Mouse (Mus musculus) spleen, adult 12 weeks (tissue): ENCODE data around the gene Cavin1.

Source experiments
- DNase-seq: peaks from one replicate; pipeline ENCODE4 v3.0.0; 2022; ENCODE audit warnings: low spot score

The Cavin1 gene

DNA sequence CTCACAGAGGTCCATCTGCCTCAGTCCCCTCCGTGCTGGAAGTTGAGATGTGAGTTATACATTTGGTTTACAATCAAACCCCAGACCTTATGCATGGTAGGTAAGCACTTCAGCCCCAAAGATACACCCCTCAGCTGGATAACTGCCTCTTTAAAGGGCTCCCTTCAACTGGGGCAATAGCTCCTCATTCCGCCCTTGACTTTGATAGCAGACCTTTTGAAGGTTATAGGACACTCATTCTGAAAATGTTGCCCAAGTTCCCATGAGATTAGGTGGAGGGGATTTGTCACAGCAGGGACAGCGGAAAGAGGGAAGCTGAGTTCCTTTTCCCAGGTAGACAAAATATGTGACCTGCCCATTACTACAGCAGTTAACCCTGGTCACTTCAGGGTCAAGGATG is 10.5 kb upstream of the Cavin1 start:
- no peak for DNase-seq

DNA sequence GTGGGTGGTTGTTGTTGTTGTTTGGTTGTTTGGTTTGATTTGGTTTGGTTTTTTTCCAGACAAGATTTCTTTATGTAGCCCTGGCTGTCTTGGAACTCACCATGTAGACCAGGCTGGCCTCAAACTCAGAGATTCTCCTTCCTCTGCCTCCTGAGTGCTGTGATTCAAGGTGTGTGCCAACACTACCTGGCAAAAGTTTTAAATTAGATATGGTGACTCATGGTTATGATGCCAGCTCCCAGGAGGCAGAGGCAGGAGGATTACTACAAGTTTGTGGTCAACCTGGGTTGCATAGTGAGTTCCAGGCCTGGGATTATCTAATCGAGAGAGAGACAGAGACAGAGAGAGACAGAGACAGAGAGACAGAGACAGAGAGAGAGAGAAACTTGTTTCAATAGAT is 9.8 kb upstream of the Cavin1 start:
- no peak for DNase-seq

DNA sequence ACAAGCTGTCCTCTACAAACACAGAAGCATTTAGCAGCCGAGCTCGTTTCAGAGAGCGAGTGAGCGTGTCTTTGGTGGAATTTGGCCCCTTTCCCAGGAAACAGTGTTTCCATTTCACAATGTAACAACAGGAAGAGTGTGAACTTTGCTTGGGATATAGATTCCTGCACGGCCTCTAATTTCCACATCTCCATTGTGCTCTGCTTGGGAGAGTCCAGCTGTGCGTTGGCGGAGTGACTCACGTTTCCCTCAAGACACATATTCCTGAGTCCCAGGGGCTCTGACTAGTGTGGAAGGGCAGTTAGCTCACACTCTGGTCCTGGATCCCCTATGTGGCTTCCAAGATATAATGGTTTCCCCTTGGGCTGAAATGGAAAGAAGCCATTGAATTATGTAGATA is 9.2 kb upstream of the Cavin1 start:
- no peak for DNase-seq

DNA sequence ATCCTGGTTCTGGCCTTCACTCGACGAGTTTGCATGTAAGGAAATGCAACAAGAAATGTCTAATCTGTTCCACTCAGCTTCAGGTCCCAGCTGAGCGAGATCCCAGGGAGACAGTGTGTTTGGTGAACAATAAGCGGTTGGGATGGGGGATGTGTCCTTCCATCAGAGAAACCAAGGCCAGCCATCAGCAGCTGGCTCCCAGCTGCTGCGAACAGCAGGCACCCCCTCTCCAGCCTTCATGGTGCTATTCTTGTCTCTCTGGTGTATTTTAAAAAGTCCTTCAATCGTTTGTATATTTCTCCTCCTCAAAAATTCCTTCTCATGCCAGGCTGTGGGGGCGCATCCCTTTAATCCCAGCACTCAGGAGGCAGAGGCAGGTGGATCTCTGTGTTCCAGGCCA is 4.6 kb upstream of the Cavin1 start:
- no peak for DNase-seq

DNA sequence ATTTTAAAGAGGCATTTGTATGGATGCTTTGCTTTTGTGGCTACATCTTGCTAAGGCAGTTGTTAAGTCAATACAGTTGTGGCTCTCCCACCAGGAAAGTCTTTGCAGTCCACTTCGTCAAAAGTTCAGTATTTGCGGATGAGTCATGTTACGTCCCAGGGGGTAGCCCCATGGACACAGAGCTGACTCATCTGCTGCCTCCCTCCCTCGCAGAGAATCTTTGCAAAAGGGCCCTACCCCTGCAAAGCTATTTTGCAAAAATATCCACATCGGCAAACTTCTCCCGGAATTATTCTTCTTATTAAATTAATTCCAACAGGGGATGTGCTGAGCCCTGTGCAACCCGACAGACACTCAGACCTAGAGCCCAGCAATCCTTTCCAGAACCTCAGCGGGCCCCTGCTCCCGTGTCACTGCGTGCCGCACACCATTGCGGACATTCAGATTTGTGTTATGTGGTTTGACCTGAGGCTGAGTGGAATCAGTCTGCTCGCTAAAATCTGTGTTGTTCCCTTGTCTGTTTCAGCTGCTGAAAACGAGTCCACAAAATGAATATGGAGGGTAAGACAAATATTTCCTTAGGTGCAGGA is 3.8 kb upstream of the Cavin1 start:
- no peak for DNase-seq

DNA sequence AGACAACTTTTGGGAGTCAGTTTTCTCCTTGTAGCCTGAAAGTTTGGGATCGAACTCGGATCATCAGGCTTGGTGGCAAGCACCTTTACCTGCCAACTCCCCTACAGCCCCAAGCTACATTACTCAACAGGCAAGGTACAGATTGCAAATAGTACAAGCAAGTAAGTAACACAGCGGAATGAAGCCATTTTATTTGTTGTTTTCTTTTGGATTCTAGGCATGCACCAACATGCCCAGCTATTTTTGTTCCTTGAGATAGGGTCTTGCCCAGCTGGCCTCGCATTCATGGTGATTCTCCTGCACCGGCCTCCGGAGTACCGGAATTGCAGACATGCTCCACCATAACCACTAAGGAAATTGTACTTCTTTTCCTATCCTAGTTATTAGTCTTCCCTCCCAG is 2.6 kb upstream of the Cavin1 start:
- DNase-seq: no peak

DNA sequence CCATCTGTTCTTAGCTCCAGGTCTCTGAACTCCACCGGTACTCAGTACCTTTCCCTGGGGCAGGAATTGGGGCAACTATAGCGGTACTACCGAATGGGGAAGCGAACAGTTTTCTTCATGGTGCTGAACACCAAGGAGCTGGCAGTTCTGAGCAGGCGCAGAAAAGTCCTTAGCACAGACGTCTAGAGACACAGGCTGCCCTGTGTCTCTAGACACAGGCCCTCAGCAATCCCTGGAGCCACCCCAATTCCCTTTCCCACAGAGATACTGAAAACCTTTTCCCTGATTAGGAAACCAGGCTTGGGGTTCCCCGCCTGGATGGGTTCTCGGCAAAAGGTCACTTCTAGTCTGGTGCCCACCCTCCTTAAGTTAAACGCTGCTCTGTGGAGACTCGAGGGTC is 768 bp upstream of the Cavin1 start:
- no peak for DNase-seq

DNA sequence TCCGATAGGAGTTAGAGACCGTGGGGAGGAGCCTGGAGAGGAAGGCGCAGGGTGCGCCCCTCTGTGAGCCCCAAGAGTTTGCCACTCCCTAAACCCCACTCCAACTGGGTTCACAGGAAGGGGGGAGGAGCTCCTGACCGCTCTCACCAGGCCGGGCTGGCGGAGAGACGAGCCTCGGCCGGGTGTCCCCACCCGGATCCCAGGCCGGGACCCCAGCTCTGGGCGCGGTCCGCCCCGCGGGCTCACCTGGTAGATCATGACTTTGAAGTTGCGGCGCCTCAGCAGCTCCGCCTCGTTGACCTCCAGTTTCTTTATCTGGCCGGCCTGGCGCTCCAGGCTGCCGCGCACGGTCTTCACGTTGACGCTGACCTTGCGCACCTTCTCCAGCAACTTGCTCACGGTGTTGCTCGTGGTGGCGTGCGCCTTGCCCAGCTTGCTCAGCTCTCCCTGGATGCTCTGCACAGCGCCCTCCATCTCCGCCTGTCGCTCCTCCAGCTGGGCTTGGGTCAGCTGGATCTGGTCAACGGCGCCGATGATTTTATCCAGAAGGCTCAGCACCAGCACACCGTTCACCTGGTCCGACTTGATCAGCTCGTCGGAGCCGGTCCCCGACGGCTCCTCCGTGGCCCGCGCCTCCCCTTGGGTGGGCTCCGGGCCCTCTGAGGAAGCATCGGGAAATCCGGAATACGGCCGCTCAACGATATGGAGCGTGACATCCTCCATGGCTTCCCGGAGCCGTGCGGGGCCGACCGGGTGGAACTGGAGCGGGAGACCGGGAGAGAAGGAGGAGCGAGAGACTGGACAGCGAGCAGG is 737 bp downstream of the Cavin1 start:
- DNase-seq: no peak

DNA sequence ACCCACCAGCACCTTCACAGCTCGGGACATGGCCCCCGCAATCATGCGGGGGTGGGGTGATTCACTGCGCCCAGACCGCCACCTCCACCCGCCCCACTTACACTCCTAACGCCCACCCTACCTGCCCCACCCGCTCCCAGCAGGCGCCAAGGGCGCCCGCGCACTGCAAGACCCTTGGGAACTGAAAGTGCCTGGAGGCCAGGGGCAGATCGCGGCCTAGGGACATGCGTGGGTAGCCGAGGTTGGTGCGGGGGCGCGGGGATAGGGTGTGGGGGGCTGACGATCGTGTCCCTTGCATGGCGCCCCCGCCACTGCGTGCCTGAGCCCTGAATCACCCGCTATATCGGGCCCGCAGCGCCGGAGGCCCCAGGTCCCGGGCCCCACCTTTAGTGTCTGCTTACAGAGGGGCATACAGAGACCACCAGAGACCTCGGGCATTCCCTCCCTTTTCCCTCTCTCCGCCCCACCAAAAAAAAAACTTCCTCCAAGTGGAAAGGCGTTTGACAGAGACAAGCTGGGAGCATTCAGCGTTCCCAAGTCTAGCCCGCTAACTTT is 1.4 kb downstream of the Cavin1 start:
- no peak for DNase-seq

DNA sequence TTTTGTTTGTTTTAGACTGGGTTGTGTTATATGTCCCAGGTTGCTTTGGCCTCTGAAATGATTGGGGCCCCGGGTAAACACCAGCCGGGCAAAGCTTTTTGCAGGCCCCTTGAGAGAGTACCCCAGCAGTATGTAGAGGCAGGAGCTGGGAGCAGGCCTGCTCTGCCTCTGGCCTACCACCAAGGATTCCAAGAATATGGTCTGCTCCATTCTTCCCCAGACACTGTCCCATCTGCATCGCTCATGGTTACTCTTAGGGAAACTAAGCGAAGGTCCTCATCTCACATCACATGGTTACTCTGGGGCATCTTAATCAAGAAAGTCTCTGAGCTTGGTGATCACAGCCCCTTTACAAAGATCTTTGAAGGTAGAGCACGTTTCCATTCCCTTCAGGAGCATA is 2.2 kb downstream of the Cavin1 start:
- no peak for DNase-seq

DNA sequence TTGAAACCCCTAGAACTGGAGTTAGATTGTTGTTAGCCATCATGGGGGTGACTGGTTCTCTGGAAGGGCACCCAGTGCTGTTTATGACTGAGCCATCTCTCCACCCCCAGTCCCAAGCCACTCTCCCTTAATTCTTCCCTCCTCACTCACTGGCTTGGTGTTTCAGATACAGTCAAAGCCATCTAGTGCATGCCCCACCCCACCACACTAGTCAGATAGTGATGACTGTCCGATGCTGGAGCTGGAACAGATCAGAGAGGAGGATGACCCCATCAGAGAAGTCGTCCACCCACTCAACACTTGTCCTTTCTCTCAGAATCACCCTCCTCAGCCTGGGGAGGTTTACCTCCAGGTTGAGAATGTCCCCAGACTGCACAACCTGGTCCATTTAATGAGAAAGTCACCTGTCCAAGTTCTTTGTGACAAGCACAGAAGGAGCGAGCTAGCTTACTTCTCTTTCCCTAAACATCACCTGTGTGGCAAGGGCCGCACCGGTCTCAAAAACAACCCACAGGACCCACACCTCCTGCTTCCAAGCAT is 2.7 kb downstream of the Cavin1 start:
- no peak for DNase-seq

DNA sequence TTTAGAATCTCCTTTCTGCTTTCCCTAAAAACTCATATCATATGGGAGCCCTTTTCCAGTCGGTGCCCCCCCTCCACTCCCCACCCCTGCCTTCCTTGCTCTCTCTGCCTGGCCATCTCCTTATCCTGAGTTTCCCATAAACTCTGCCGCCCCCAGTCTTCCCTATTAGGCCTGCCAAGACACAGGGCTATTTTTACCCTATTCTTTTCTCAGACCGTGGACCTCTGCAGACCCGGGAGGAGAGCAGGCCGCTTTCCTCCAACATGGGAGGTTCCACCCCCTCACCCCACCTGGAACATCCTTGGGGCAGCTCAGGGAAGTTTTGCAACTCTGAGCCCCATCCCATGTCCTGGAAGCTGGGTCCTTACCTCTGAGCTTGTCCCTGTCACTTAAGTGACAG is 3.3 kb downstream of the Cavin1 start:
- DNase-seq: no peak

DNA sequence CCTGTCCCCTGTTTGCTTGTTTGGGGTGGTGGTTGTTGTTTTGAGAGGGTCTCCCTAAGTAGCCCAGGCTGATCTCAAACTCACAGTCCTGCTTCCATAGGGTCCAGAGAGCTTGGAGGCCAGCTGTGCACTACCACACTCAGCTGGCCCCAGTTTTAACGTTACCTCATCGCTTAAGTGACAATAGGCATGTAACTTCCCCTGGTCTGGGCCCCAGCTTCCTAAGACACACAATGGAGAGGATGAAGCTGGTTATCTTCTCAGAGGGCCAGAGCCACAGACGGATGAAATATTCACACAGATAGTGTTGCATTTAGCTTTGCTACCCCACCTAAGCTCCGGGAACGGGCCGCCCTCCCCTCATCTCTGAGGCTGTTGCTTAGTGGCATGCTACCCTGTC is 4.9 kb downstream of the Cavin1 start:
- DNase-seq: no peak

DNA sequence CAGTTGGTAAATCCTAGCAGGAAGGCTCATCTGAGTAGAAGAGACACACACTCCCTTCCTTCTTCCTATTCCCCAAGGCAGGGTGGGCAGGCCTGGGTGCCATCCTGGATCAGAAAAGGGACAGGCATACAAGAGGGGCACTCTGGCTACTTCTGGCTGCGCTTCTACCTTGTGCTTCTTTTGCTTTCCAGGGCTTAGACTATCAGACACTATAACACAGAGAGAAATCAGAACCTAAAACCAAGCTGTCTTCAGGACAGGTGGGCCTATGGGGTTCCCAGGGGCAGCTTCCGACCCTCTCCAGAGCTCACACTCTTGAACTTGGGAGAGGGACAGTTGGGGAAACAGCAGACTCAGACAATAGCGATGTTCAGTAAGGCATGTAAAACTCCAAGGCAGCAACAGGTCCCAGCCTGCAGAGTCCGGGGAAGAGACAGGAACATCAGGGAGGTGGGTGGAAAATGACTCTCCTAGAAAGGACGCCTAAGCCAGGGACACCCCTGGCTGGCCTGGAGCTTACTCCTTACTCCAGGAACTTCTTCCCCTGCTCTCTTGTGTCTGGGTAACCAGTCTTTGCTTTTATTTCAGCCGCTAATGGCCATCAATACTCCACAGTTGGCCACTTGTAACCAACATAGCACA is 5.7 kb downstream of the Cavin1 start:
- DNase-seq: no peak

DNA sequence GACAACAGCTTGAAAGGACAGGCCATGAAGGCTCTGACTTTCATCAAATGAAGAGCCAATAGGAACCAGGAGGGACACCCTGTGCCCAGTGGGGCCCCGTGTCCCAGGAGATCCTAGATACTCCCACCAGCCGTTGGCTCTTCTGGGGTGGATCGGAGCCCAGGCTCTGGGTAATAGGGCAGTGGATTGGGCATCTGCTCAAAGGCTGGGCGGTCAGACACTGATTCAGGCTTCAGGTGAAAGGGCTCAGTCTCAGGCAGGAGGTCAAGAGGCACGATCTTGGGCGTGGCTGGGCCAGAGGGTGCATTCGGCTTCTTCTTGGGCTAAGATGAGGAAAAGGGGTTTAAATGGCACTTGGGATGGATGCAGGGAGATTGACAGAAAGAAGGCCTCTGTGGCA is 6.5 kb downstream of the Cavin1 start:
- DNase-seq: no peak

DNA sequence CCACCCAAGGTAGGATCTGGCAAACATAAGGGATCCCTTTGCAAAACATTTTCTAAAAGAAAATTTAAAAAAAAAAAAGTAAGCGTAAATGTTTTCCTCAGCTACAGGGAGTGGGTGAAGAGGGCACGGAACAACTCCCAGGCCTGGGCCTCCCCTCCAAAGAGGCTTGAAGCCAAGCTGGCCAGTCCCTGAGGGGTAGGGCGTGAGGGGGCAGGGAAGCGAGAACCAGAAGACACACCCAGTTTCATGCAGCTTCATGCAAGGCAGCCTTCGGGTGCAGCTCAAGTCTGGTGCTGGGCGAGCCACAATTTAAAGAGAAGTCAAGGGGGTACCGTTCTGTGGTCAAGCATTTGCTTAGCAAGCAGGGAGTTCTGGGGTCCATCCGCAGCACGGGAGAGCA is 7.0 kb downstream of the Cavin1 start:
- DNase-seq: no peak

DNA sequence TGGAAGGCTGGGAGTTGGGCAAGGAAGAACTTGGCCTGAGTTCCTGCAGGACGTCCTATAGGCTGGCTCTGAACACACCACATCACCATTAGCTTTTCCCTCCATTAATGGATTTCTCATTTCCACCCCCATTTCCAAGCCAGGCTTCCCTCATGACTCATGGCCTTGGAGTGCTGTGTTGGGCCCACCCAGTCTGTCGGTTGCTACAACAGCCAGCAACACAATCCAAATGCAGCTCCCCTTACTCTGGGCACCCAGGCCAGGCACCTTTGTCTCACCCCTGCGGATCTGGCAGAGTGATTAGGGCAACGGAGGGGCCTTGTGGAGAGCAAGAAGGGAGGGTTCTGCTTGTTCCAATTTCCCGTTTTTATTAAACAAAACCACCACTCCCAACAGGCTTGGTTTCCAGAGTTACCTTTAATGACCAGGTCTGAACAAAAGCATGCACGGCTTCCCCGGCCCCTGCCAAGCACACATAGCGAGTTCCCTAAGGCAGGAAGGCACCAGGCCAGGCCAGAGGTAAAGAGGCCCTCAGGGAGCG is 8.2 kb downstream of the Cavin1 start:
- no peak for DNase-seq

DNA sequence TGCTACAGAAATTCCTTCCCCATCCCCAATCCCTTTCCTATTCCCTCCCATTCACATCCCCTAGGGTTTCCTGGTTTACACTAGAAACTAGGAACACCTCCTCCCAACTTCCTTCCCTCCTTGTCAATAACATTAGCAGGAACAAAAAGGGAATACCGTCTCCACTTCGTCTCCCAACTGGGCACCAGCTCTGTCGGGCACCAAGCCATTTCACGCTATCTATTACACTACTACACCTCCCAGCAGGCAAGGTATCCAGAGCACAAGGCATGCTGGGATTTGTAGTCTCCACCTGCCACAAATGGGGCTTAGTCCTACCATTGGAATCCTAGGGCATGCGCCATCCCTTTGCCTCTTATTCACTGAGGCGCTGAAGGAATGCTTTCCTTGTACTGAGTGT is 10.1 kb downstream of the Cavin1 start:
- no peak for DNase-seq

DNA sequence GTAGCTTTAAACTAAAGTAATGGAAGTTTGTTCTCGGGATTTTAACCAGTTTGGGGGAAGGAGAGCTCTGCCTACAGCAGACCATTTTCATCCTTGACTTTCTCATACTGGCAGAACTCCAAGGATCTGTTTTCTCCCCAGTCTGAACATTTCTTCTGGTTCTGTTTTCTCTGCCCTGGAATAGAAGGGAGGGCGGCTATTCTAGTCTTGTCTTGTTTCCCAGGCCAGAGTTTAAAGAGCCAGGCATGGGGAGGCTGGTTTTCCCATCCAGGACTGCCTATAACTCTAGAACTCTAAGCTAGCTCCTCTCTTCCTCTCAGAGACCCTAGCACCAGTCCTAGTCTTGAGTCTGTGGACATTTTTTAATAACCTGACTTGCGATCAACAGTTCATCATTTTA is 10.9 kb downstream of the Cavin1 start:
- no peak for DNase-seq

DNA sequence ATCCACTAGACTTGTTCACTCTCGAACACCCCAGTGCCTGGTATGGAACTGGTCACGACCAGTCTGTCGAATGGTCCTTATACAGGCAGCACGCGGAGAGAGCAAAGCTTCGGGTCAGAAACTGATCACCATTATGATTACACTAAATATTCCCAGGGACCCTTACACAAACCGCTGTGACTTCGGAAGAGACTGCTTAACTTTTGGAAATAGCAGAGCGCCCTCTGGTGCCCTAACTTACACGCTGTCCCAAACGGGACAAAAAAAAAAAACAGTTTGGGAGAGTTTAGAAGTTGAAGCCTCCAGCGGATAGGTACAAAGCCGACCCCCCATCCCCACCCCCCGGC is 11.2 kb downstream of the Cavin1 start:
- DNase-seq: peak; percentile 43

DNA sequence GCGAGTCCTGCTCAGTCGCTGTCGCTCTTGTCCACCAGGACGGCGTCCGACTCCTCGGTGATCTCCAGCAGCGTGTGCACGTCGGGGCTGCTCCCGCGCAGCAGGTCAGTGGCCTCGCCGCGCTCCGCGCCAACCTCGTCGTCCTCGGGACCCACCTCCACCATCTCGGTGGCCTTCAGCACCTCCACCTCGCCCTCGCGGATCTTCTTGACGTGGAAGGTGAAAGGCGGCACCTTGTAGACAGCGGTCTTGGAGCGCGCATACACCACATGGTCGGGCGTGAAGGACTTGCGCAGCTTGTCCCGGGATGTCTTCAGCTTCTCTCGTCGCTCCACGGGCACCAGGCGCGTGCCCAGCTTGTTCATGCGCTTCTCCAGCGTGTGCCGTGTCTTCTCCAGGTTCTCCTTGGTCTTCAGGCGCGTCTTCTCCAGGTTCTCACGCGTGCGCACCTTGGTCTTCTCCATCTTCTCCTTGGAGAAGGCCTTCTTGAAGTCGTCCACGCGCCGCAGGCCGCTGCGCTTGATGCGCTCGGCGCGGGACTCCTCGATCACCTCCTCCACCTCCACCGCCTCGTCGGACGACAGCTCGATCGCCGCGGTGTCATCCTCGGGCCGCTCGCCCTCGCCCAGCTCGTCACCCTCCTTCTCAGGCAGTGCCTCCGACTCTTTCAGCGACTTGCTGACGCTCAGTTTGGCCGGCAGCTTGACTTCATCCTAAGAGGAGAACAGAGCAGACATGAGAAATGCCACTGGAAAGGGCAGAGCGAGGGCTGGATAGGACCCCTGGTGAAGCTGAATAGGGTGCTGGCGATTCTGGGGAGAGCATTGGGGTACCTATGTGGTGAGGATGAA is 11.8 kb downstream of the Cavin1 start:
- no peak for DNase-seq

DNA sequence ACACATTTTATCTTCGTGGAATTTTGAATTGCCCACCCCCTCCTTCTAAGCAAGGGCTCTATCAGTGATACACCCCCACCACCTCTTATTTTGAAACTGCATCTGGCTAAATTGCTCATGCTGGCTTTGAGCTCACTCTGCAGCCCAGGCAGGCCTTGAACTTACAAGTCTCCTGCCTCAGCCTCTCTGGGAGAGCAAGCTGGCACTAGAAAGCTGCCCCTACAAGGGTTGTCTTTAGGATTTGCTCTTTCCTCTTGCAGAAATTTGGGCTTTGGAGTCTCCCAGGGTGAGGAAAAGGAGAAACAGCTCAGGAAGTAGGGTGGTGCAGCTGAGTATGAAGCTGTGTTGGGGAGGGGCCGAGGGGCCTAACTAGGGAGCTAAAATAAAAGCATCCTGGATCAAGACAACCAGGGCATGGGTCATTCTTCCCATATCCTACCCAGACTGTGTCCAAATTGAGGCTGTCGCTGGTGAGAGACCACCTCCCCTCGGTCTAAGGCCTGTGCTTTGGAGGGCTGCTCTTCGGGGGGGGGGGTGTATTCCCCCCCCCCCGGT is 12.7 kb downstream of the Cavin1 start:
- no peak for DNase-seq
